Mouse (Mus musculus): ENCODE measurements around the gene Cldn2. TPM values are rescaled to one million over a fixed set of nuclear protein-coding genes. Genes with fewer than 3 reads are reported as not detected.
"Not testable (repeated sequence)": the region's sequence is repeated elsewhere in the genome, so short reads cannot be mapped to it uniquely, and the experiment has no call there.

The Cldn2 gene
- total and polyA plus RNA-seq, 3 experiments, result not detected

DNA sequence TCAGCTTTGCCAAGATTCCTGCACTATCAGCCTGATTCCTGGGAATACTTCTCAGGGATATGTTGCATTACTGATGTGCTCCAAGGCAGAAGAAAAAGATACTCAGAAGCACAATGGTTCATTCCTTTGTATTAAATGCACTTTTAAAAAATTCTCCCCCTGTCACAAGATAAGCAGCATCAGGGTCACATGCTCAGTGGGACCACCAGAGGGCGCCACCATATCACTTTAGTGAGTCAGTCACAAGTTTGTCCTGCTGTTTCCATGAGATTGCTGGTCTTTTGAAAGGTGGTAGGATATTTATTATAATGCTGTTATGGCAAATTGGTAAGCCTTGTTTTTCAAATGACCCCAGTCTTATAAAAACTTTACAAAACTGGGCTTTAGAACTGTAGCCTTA, 48.8 kb upstream of the Cldn2 start (continued):
- TF ChIP-seq RAD21 (IDR thresholded peaks at IDR 0.05; ENCODE audit: low read depth, low read length) (peak; percentile 69), ZMIZ1 (IDR thresholded peaks at IDR 0.05; ENCODE audit: low read depth, low read length) (no peak), EP300 (IDR thresholded peaks at IDR 0.05; ENCODE audit: low read depth in 1 of 2, low read length in 2 of 2) (no peak)

DNA sequence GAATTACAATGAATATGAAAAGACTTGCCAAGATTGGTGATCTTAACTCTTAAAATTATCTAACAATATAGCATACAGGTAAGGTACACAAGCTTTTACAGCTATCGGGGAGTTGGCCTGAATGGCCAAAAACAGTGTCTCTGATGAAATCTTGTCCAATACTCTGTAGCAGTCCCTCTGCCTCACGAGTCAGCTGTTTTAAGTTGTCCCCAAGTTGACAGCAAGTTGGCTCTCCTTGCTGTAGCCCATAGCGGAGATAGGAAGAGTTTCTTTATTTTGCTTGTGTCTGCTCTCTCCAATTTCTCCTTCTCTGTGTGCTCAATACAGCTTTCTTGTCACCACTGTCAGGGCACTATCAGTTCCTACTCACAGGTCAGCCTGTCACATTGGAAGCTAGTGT, 42.0 kb upstream of the Cldn2 start:
- H3K27me3 ChIP-seq (ENCODE audit: control insufficient read depth in 1 of 2, insufficient read depth in 2 of 2, low read length in 2 of 2); H3K4me1 ChIP-seq (ENCODE audit: control insufficient read depth in 1 of 2, insufficient read depth in 2 of 2, low read length in 2 of 2); H3K27ac ChIP-seq (ENCODE audit: control insufficient read depth, low read depth, low read length); DNase-seq (ENCODE audit: low read depth, low spot score); H3K9me3 ChIP-seq (replicated peaks; ENCODE audit: insufficient read depth, low read length); H3K36me3 ChIP-seq (ENCODE audit: control insufficient read depth in 1 of 2, insufficient read depth in 2 of 2, low read length in 2 of 2); H3K9ac ChIP-seq (ENCODE audit: control insufficient read depth, low read depth, low read length, poor library complexity, severe bottlenecking); H3K4me3 ChIP-seq (ENCODE audit: control insufficient read depth in 1 of 2, insufficient read depth in 1 of 2, low read depth in 2 of 2, low read length in 2 of 2); H3K79me2 ChIP-seq (ENCODE audit: control insufficient read depth, insufficient read depth, low read length, poor library complexity): not testable (repeated sequence)

DNA sequence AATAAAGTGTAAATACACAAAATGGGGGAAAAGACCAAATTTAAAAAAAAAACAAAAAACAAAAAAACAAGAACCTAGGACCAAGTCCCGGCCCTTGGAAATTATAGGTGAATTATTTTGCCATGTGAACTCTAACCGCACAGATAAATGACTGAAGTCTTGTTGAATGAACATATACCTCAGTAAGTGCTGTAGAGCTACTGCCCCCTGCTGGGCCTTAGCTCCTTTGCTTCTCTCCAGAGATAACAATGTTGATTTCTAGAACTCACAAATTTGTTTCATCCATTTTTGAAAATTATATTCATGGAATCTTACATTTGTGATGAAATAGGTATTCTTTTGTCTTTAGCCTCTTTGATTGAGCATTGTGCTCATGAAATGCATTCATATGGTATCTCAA, 38.1 kb upstream of the Cldn2 start:
- Histone ChIP-seq H3K4me3 (ENCODE audit: control insufficient read depth in 1 of 2, insufficient read depth in 1 of 2, low read depth in 2 of 2, low read length in 2 of 2) (no peak overlapping the region), H3K9me3 (replicated peaks; ENCODE audit: insufficient read depth, low read length) (no peaks in the 10 kb centered on the region), H3K27me3 (ENCODE audit: control insufficient read depth in 1 of 2, insufficient read depth in 2 of 2, low read length in 2 of 2) (no peaks in the 10 kb centered on the region), H3K79me2 (ENCODE audit: control insufficient read depth, insufficient read depth, low read length, poor library complexity) (no peaks in the 10 kb centered on the region), H3K9ac (ENCODE audit: control insufficient read depth, low read depth, low read length, poor library complexity, severe bottlenecking) (no peak overlapping the region), H3K27ac (ENCODE audit: control insufficient read depth, low read depth, low read length) (no peak overlapping the region), H3K4me1 (ENCODE audit: control insufficient read depth in 1 of 2, insufficient read depth in 2 of 2, low read length in 2 of 2) (no peaks in the 10 kb centered on the region), H3K36me3 (ENCODE audit: control insufficient read depth in 1 of 2, insufficient read depth in 2 of 2, low read length in 2 of 2) (no peaks in the 10 kb centered on the region)
- TF ChIP-seq HCFC1 (IDR thresholded peaks at IDR 0.05; ENCODE audit: low read depth, low read length) (0 out of 2 replicates have a peak, but pooled peaks have one; percentile 25), GABPA (IDR thresholded peaks at IDR 0.05; ENCODE audit: low read depth, low read length) (no peak), UBTF (IDR thresholded peaks at IDR 0.05; ENCODE audit: borderline replicate concordance, insufficient read depth, low read depth, low read length) (no peak), GATA1 (IDR thresholded peaks at IDR 0.05; ENCODE audit: low read depth, low read length) (peak; percentile 72), POLR2AphosphoS2 (IDR thresholded peaks at IDR 0.05; ENCODE audit: low read length) (no peak), ZC3H11A (IDR thresholded peaks at IDR 0.05; ENCODE audit: low read depth, low read length) (peak; percentile 97), RAD21 (IDR thresholded peaks at IDR 0.05; ENCODE audit: low read depth, low read length) (peak; percentile 95), MAFK (IDR thresholded peaks at IDR 0.05; ENCODE audit: borderline replicate concordance, low read depth, low read length) (no peak), SIN3A (IDR thresholded peaks at IDR 0.05; ENCODE audit: low read length) (no peak), CHD1 (IDR thresholded peaks at IDR 0.05; ENCODE audit: low read depth, low read length) (no peak), MYB (IDR thresholded peaks at IDR 0.05; ENCODE audit: low read depth, low read length) (no peak), NRF1 (IDR thresholded peaks at IDR 0.05; ENCODE audit: insufficient read depth, low read depth, low read length, poor library complexity, severe bottlenecking) (no peak), CTCF (IDR thresholded peaks at IDR 0.05 in 2 of 3, conservative IDR thresholded peaks at IDR 0.05 in 1 of 3; ENCODE audit: control insufficient read depth in 1 of 3, insufficient read depth in 1 of 3, low read depth in 2 of 3, low read length in 3 of 3, poor library complexity in 1 of 3, severe bottlenecking in 1 of 3) (peak; percentile 70 to 97 (median 71)), CHD2 (IDR thresholded peaks at IDR 0.05; ENCODE audit: low read length) (no peak), SMC3 (IDR thresholded peaks at IDR 0.05; ENCODE audit: low read depth, low read length) (peak; percentile 98)
- peak; percentile 87 for DNase-seq (ENCODE audit: low read depth, low spot score)
